Mouse (Mus musculus) neural tube, embryonic 11.5 days (tissue): Measurements from ENCODE around the gene Gtf3c4. TPM values are rescaled to one million over a fixed set of nuclear protein-coding genes. Genes with fewer than 3 reads are reported as not detected.

Experiments used
- ATAC-seq: fragments of 200-750 bp; cut with Nextera tagmentation; 2 replicates; pipeline ENCODE4 v1.8.0; 2017; ENCODE audit warnings: moderate number of reproducible peaks, mild to moderate bottlenecking, moderate TSS enrichment, moderate library complexity; ENCODE audit not compliant: insufficient read depth, low FRiP score, low TSS enrichment
- DNase-seq: peaks from one replicate; pipeline ENCODE4 v3.0.0-alpha.2; 2015; ENCODE audit warnings: low spot score
- H3K27ac ChIP-seq: fragments of 300-500 bp; sonication (generic); 2 replicates; pipeline ENCODE4 v1.5.1; 2014; ENCODE audit warnings: low read depth, mild to moderate bottlenecking, low read length
- H3K27me3 ChIP-seq: fragments of 300-500 bp; sonication (generic); 2 replicates; pipeline ENCODE4 v1.6.1; 2014; ENCODE audit warnings: mild to moderate bottlenecking, low read length, mixed read lengths; ENCODE audit not compliant: control insufficient read depth, insufficient read depth
- H3K36me3 ChIP-seq: fragments of 300-500 bp; sonication (generic); 2 replicates; pipeline ENCODE4 v1.6.1; 2014; ENCODE audit warnings: mild to moderate bottlenecking, low read length, moderate library complexity, mixed read lengths; ENCODE audit not compliant: control insufficient read depth, insufficient read depth
- H3K4me1 ChIP-seq: fragments of 300-500 bp; sonication (generic); 2 replicates; pipeline ENCODE4 v1.6.1; 2014; ENCODE audit warnings: low read length, mixed read lengths; ENCODE audit not compliant: control insufficient read depth, insufficient read depth
- H3K4me2 ChIP-seq: fragments of 300-500 bp; sonication (generic); 2 replicates; pipeline ENCODE4 v1.6.1; 2014; ENCODE audit warnings: low read depth, mild to moderate bottlenecking, moderate library complexity
- H3K4me3 ChIP-seq: fragments of 300-500 bp; sonication (generic); 2 replicates; pipeline ENCODE4 v1.5.1; 2014; ENCODE audit warnings: low read depth, low read length
- H3K9ac ChIP-seq: fragments of 300-500 bp; sonication (generic); 2 replicates; pipeline ENCODE4 v1.6.1; 2014; ENCODE audit warnings: mild to moderate bottlenecking, low read length
- H3K9me3 ChIP-seq: fragments of 300-500 bp; sonication (generic); 2 replicates; pipeline ENCODE4 v1.6.1; 2016; ENCODE audit warnings: low read length; ENCODE audit not compliant: control insufficient read depth
- WGBS: fragments of 180-500 bp; shearing (Covaris S2); extraction: QIAGEN DNeasy Blood & Tissue Kit; methylation state at CpG from one replicate; pipeline ENCODE4 v1.1.7; 2014; 5-methylcytosine and 5-hydroxymethylcytosine counted together
- polyA plus RNA-seq: library from polyadenylated mRNA; unstranded; fragments of >200 nt; fragmentation: Nextera tagmentation; extraction: Ambion mirVana; gene quantifications from 2 replicates; pipeline ENCODE4 v1.2.1, GENCODE M21; 2014

Gene Gtf3c4
- polyA plus RNA-seq, 1 experiment from 2014 or later, result 35.9 TPM

GRCm38 (mm10) chr2:28829265-28829664 lies 10.9 kb downstream of the Gtf3c4 start:
- no peak for DNase-seq
- Histone ChIP-seq H3K9ac (no peak overlapping the region), H3K4me3 (no peak overlapping the region), H3K36me3 (peaks cover 29% of the 10 kb centered on the region), H3K4me1 (no peaks in the 10 kb centered on the region), H3K27ac (no peak overlapping the region), H3K4me2 (no peak overlapping the region), H3K9me3 (no peaks in the 10 kb centered on the region), H3K27me3 (no peaks in the 10 kb centered on the region)
- ATAC-seq, result no peak
- WGBS, result 48% methylated on average over 4 of the region's 4 CpGs

- Histone ChIP-seq H3K9ac (no peak overlapping the region), H3K4me1 (no peaks in the 10 kb centered on the region), H3K4me2 (no peak overlapping the region), H3K27me3 (no peaks in the 10 kb centered on the region), H3K27ac (no peak overlapping the region), H3K36me3 (no peaks in the 10 kb centered on the region; the same call in 1 of the 2 replicates), H3K4me3 (no peak overlapping the region), H3K9me3 (no peaks in the 10 kb centered on the region)
- ATAC-seq (no peak), DNase-seq (no peak)
- 78% methylated on average over 4 of the region's 4 CpGs for WGBS
These were observed 21.3 kb downstream of the Gtf3c4 start for GRCm38 (mm10) chr2:28818866-28819265.

DNA sequence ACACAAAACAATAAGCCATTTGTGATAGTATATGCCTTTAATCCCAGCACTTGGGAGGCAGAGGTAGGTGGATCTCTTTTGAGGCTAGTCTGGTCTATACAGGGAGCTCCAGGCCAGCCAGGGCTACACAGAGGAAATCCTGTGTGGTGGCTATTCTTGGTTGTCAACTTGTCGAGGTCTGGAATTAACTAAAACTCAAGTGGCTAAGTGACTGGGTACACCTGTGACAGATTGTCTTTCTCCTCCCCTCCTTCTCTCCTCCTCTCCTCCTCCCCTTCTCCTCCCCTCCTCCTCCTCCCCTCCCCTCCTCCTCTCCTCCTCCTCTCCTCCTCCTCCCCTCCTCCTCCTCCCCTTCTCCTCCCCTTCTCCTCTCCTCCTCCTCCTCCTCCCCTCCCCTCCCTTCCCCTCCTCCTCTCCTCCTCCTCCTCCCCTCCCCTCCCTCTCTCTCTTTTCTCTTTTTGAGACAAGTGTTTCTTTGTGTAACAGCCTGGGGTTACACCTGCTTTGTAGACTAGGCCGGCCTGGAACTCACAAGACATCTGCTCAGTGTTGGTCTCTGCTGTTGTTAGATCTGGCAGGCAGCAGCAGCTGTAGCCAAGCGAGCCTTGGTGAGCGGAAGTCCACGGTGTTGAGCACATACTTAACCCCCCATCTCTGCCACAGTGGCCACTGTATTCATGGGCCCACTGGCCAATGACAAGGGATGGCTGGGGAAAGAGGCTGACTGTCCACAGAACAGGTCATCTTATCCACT lies 29.7 kb downstream of the Gtf3c4 start:
- H3K27ac ChIP-seq, result no peak overlapping the region
- no peak for ATAC-seq
- DNase-seq, result no peak
- H3K9me3 ChIP-seq, result no peaks in the 10 kb centered on the region
- no peak overlapping the region for H3K4me2 ChIP-seq
- no peak overlapping the region for H3K4me3 ChIP-seq
- whole genome bisulfite sequencing, result 50% methylated on average over 5 of the region's 5 CpGs
- no peaks in the 10 kb centered on the region for H3K27me3 ChIP-seq
- H3K4me1 ChIP-seq, result no peaks in the 10 kb centered on the region
- H3K36me3 ChIP-seq, result no peaks in the 10 kb centered on the region
- no peak overlapping the region for H3K9ac ChIP-seq

DNA sequence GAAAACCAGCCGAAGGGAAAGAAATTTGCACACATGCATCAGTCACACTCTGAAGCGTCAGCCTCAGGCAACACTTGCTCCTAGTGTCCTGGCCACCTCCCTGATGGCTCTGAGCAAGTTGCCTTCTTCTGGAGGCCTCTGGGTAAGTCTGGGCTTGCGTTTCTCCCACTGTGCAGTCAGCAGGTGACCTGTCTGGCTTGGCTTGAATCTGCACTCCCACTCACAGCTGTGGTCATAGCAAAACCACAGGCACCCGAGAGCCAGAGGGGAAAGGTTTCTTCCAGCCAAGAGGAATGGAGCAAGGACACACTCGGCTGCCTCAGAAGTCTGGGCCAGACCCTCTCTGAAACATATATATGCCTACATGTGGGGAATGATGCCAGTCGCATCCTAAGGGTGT lies 31.3 kb downstream of the Gtf3c4 start:
- WGBS, result 71% methylated on average over 6 of the region's 6 CpGs
- Histone ChIP-seq H3K36me3 (no peaks in the 10 kb centered on the region), H3K9me3 (no peaks in the 10 kb centered on the region), H3K4me2 (no peak overlapping the region), H3K9ac (no peak overlapping the region), H3K27me3 (no peaks in the 10 kb centered on the region), H3K4me1 (no peaks in the 10 kb centered on the region), H3K27ac (no peak overlapping the region), H3K4me3 (no peak overlapping the region)
- DNase-seq, result no peak
- no peak for ATAC-seq

DNA sequence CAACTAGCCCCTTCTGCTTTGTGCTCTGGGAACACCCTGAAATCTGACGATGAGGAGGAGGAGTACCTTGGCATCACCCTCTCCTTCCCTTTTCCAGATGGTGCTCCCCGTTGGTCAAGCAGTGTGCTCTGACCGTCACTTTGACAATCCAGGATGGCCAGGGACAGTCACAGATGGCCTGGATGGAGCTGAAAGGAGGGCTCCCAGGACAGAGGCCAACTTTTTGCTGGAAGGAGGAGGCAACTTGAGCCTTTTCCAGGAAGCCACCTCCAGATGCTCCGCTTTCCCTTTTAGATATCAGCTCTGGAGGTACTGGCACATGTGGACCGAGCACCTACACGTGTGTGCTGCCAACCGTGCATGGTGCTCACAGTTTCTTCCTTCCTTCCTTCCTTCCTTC lies 36.8 kb downstream of the Gtf3c4 start:
- Histone ChIP-seq H3K4me3 (no peak overlapping the region), H3K4me1 (no peaks in the 10 kb centered on the region), H3K27me3 (no peaks in the 10 kb centered on the region), H3K9ac (no peak overlapping the region), H3K27ac (no peak overlapping the region), H3K36me3 (no peaks in the 10 kb centered on the region), H3K9me3 (no peaks in the 10 kb centered on the region), H3K4me2 (no peak overlapping the region)
- ATAC-seq, result no peak
- WGBS, result 89% methylated on average over 7 of the region's 7 CpGs
- DNase-seq, result no peak

DNA sequence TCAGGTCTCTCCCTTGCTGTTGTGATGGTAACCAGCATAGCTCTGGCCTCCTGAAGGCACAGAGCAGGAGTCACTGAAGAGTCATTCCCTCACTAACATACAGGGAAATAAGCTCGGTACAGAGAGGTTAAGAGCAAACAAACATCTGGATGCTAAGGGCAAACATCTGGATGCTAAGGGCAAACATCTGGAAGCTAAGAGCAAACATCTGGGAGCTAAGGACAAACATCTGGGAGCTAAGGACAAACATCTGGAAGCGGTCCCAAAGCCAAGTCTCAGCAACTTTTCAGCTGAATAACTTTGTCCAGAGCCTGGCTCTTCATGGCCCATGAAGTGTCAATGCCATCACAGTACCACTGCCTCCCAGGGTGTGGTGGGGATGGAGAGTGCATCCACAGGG lies 40.6 kb downstream of the Gtf3c4 start:
- no peak overlapping the region for H3K27ac ChIP-seq
- 68% methylated on average over 2 of the region's 2 CpGs for WGBS
- no peak overlapping the region for H3K4me3 ChIP-seq
- H3K36me3 ChIP-seq, result no peaks in the 10 kb centered on the region
- H3K4me2 ChIP-seq, result no peak overlapping the region
- H3K9me3 ChIP-seq, result no peaks in the 10 kb centered on the region
- no peak for ATAC-seq
- no peaks in the 10 kb centered on the region for H3K4me1 ChIP-seq
- no peaks in the 10 kb centered on the region for H3K27me3 ChIP-seq
- no peak for DNase-seq
- no peak overlapping the region for H3K9ac ChIP-seq

GRCm38 (mm10) chr2:28798390-28798789 lies 41.8 kb downstream of the Gtf3c4 start:
- Histone ChIP-seq H3K4me2 (no peak overlapping the region), H3K4me1 (no peaks in the 10 kb centered on the region), H3K4me3 (no peak overlapping the region), H3K9me3 (no peaks in the 10 kb centered on the region), H3K27me3 (no peaks in the 10 kb centered on the region), H3K36me3 (no peaks in the 10 kb centered on the region), H3K9ac (no peak overlapping the region), H3K27ac (no peak overlapping the region)
- DNase-seq (no peak), ATAC-seq (no peak)
- 53% methylated on average over 3 of the region's 3 CpGs for WGBS

- H3K27me3 ChIP-seq, result no peaks in the 10 kb centered on the region
- DNase-seq (no peak), ATAC-seq (no peak)
- H3K9me3 ChIP-seq, result no peaks in the 10 kb centered on the region
- H3K4me3 ChIP-seq, result no peak overlapping the region
- H3K4me2 ChIP-seq, result no peak overlapping the region
- WGBS, result 47% methylated on average over 18 of the region's 18 CpGs
- no peaks in the 10 kb centered on the region for H3K4me1 ChIP-seq
- H3K27ac ChIP-seq, result 0 out of 2 replicates have a peak overlapping the region, but pooled peaks have one; percentile 20
- no peak overlapping the region for H3K9ac ChIP-seq
- no peaks in the 10 kb centered on the region for H3K36me3 ChIP-seq
These were observed 42.6 kb downstream of the Gtf3c4 start for GRCm38 (mm10) chr2:28797490-28798106.

- Histone ChIP-seq H3K27ac (no peak overlapping the region), H3K9me3 (no peaks in the 10 kb centered on the region), H3K4me1 (no peaks in the 10 kb centered on the region), H3K36me3 (no peaks in the 10 kb centered on the region), H3K4me3 (no peak overlapping the region), H3K9ac (no peak overlapping the region), H3K27me3 (no peaks in the 10 kb centered on the region), H3K4me2 (no peak overlapping the region)
- WGBS, result 79% methylated on average over 8 of the region's 8 CpGs
- ATAC-seq (no peak), DNase-seq (no peak)
These were observed 43.9 kb downstream of the Gtf3c4 start for GRCm38 (mm10) chr2:28796298-28796697.
